Mouse (Mus musculus) small intestine, adult 2 months (tissue): ENCODE data around the gene Zcchc14.

ENCODE experiments used
- CTCF ChIP-seq: fragments of 200-500 bp; IDR thresholded peaks from 2 replicates; pipeline ENCODE4 v1.5.1; 2012; ENCODE audit warnings: low read depth, mild to moderate bottlenecking, control low read depth, inconsistent platforms, low read length, moderate library complexity, mixed read lengths; ENCODE audit not compliant: insufficient replicate concordance, insufficient read length; ENCODE audit errors: extremely low read depth
- POLR2A ChIP-seq: fragments of 200-500 bp; IDR thresholded peaks from 2 replicates; pipeline ENCODE4 v1.6.1; 2012; ENCODE audit warnings: low read depth, mild to moderate bottlenecking, control low read depth, inconsistent platforms, low read length, moderate library complexity

DNA sequence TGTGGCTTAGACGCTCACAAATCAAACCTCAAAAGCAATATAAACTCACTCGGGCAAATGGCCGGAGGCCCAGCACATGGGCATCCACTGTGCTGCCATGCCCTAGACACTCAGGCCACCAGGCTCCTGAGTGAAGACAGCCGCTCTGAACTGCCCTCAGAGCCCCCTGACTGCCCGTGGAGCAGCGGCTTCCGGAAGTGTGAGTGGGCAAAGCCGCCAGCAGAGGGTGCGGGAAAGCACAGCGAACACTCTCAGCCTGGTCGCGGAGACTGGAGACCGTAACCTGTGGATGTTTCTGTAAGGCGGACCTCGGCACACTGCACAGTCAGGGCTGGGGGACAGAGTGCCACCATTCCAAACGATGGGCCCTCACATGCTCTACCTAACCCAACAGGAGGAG is 94.2 kb downstream of the Zcchc14 start:
- TF ChIP-seq POLR2A, result no peak
- TF ChIP-seq CTCF, result no peak
